Mouse (Mus musculus) kidney, embryonic 16.5 days (tissue): Measurements from ENCODE around the gene Rb1. TPM values are rescaled to one million over a fixed set of nuclear protein-coding genes. Genes with fewer than 3 reads are reported as not detected.

Source experiments
- ATAC-seq: fragments of 200-750 bp; cut with Nextera tagmentation; 2 replicates; pipeline ENCODE4 v1.8.0; 2017; ENCODE audit warnings: moderate TSS enrichment; ENCODE audit not compliant: low FRiP score, low TSS enrichment
- H3K27ac ChIP-seq: fragments of 300-500 bp; sonication (generic); 2 replicates; pipeline ENCODE4 v1.5.1; 2014; ENCODE audit warnings: low read length
- H3K27me3 ChIP-seq: fragments of 300-500 bp; sonication (generic); 2 replicates; pipeline ENCODE4 v1.6.1; 2014; ENCODE audit warnings: low read length, control low read depth, mixed read lengths; ENCODE audit not compliant: insufficient read depth
- H3K36me3 ChIP-seq: fragments of 300-500 bp; sonication (generic); 2 replicates; pipeline ENCODE4 v1.6.1; 2014; ENCODE audit warnings: low read length, control low read depth, mixed read lengths; ENCODE audit not compliant: insufficient read depth
- H3K4me1 ChIP-seq: fragments of 300-500 bp; sonication (generic); 2 replicates; pipeline ENCODE4 v1.6.1; 2014; ENCODE audit warnings: low read length, control low read depth, mixed read lengths; ENCODE audit not compliant: insufficient read depth
- H3K4me2 ChIP-seq: fragments of 300-500 bp; sonication (generic); replicated peaks from 2 replicates; pipeline ENCODE4 v1.6.1; 2014; ENCODE audit warnings: low read depth, low read length
- H3K4me3 ChIP-seq: fragments of 300-500 bp; sonication (generic); 2 replicates; pipeline ENCODE4 v1.5.1; 2014; ENCODE audit warnings: mild to moderate bottlenecking, low read length
- H3K9ac ChIP-seq: fragments of 300-500 bp; sonication (generic); replicated peaks from 2 replicates; pipeline ENCODE4 v1.6.1; 2014; ENCODE audit warnings: low read length
- H3K9me3 ChIP-seq: fragments of 300-500 bp; sonication (generic); 2 replicates; pipeline ENCODE4 v1.6.1; 2016; ENCODE audit warnings: low read length, control low read depth
- WGBS: fragments of 180-500 bp; shearing (Covaris S2); extraction: QIAGEN DNeasy Blood & Tissue Kit; methylation state at CpG from one replicate; pipeline ENCODE4 v1.1.7; 2014; 5-methylcytosine and 5-hydroxymethylcytosine counted together
- polyA plus RNA-seq: library from polyadenylated mRNA; unstranded; fragments of >200 nt; fragmentation: Nextera tagmentation; extraction: Ambion mirVana; gene quantifications from 2 replicates; pipeline ENCODE4 v1.2.1, GENCODE M21; 2015

The Rb1 gene
- polyA plus RNA-seq, 1 experiment from 2014 or later: 28.1 TPM

DNA sequence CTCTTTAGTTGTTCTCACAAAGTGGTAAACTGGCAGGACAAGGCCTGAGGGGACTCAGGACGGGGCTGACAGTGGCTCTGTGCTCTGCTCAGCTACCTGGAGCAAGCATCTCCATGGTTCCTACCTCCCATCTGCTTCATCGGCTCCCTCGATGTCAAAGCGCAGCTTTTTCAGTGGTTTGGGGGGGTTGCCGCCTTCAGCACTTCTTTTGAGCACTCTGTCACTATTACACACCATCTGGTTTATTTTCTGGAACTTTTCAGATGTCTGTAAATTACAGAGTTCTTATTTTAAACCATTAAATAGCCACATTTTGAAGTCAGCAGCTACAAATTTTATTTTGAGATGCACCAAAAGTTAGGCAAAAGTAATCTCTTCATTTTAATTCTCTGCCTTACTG, 126.6 kb downstream of the Rb1 start:
- 45% methylated on average over 5 of the region's 5 CpGs for WGBS
- H3K4me1 ChIP-seq: 0 out of 2 replicates have a peak, but pooled peaks cover 6% of the 10 kb centered on the region
- ATAC-seq: no peak
- H3K4me3 ChIP-seq: no peak overlapping the region
- no peak overlapping the region for H3K9ac ChIP-seq
- peaks cover 9% of the 10 kb centered on the region for H3K36me3 ChIP-seq
- 0 out of 2 replicates have a peak, but pooled peaks cover 4% of the 10 kb centered on the region for H3K9me3 ChIP-seq
- no peaks in the 10 kb centered on the region for H3K27me3 ChIP-seq
- no peak overlapping the region for H3K27ac ChIP-seq
- H3K4me2 ChIP-seq: no peak overlapping the region

DNA sequence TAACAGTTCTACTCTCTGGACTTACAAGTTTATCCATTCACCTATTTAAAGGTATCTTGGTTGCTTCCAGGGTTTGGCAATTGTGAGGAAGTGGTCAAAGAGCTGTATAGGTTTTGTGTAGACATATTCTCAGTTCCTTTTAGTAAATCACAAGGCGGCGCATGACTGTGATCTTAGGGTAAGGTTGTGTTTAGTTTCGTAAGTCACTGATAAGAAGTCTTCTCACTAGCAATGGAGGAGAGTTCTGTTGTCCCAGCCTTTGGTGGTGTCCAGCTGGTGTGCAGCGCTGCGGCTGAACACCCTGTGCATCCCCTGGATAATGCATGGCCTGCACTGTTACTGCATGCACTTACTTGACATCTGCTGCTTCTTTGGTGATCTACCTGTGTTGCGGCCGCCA, 138.7 kb downstream of the Rb1 start:
- H3K27me3 ChIP-seq: no peaks in the 10 kb centered on the region
- no peak overlapping the region for H3K27ac ChIP-seq
- ATAC-seq: no peak
- H3K4me3 ChIP-seq: no peak overlapping the region
- H3K9me3 ChIP-seq: 0 out of 2 replicates have a peak, but pooled peaks cover 6% of the 10 kb centered on the region
- no peak overlapping the region for H3K9ac ChIP-seq
- WGBS: 85% methylated on average over 7 of the region's 7 CpGs
- H3K36me3 ChIP-seq: peaks cover 33% of the 10 kb centered on the region
- no peaks in the 10 kb centered on the region for H3K4me1 ChIP-seq
- no peak overlapping the region for H3K4me2 ChIP-seq

DNA sequence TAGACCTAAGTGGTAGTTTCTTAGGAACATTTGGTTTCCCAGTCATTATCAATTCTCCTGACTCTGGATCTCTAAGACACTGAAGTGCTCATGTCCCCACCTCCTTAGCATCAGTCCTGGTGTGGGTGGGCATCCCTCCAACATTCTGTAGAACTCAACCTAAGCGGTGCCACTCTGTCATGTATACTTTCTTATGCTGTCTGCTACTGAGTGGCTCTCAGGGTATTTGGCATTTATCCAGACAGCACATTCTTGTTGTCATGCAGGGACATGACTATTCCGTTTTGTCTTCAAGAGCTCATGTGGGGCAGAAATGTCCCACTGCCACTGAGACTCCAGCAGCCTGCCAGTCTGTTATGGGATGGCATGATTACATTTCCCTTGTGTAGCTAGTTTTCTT, 144.5 kb downstream of the Rb1 start:
- 82% methylated on average over 2 of the region's 2 CpGs for WGBS
- ATAC-seq: no peak

DNA sequence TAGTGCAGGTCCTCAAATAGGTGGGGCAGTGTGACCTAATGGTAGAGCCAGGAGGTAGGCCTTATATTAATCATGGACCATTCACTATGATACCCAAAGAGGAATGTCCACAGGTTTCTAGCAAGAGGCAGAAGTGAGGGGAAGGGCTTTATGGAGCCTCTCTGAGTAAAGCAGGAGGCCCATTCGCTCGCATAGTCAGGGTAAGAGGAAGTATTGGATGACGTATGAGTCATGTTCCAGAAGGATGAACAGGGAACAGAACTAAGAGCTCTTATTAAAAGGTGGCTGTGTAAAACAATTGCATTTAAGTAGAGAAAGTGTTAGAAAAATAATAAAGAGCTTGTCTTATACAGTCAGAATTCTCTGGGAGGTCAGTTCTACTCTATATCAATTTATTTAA, 145.0 kb downstream of the Rb1 start:
- no peak for ATAC-seq
- WGBS: 58% methylated on average over 3 of the region's 3 CpGs

More for the DNA sequence above, 144.5 kb downstream of the Rb1 start:
- no peaks in the 10 kb centered on the region for H3K27me3 ChIP-seq
- H3K9ac ChIP-seq: no peak overlapping the region
- H3K4me3 ChIP-seq: no peak overlapping the region
- H3K4me1 ChIP-seq: 0 out of 2 replicates have a peak, but pooled peaks cover 4% of the 10 kb centered on the region
- 0 out of 2 replicates have a peak, but pooled peaks cover 6% of the 10 kb centered on the region for H3K9me3 ChIP-seq
- no peak overlapping the region for H3K27ac ChIP-seq
- H3K4me2 ChIP-seq: no peak overlapping the region
- peaks cover 53% of the 10 kb centered on the region for H3K36me3 ChIP-seq

DNA sequence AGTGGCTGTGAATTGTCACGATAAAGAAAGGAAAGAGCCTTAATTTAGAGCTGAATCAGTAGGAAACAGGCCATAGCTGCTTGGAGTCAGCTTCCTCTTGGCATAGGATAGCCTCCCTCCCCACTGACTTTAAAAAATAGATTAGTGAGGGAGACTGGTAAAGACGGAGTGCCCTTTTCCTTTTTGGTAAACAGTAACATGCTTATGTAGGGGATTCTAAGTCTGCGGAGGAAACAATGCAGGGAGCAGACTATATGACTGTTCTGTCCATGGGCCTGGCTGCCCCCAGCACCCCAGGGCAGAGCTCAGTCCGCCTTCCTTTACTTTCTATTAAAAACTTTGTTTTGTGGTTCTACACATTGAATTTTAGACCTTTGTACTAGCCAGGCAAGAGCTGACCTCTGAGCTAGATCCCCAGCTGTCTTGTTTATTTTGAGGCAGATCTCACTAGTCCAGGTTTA, 146.4 kb downstream of the Rb1 start:
- no peak overlapping the region for H3K4me3 ChIP-seq
- no peak overlapping the region for H3K4me2 ChIP-seq
- peak; percentile 69; the same call in 1 of the 2 replicates for ATAC-seq
- H3K9me3 ChIP-seq: 0 out of 2 replicates have a peak, but pooled peaks cover under 1% of the 10 kb centered on the region
- WGBS: 83% methylated on average over 4 of the region's 4 CpGs
- H3K4me1 ChIP-seq: 0 out of 2 replicates have a peak, but pooled peaks cover 4% of the 10 kb centered on the region
- peaks cover 45% of the 10 kb centered on the region for H3K36me3 ChIP-seq
- H3K27me3 ChIP-seq: no peaks in the 10 kb centered on the region
- H3K9ac ChIP-seq: no peak overlapping the region
- H3K27ac ChIP-seq: peak overlapping the region; percentile 84

More for the DNA sequence above, 145.0 kb downstream of the Rb1 start:
- Histone ChIP-seq H3K27ac (no peak overlapping the region), H3K36me3 (peaks cover 52% of the 10 kb centered on the region), H3K4me1 (0 out of 2 replicates have a peak, but pooled peaks cover 4% of the 10 kb centered on the region), H3K4me2 (no peak overlapping the region), H3K4me3 (no peak overlapping the region), H3K9me3 (0 out of 2 replicates have a peak, but pooled peaks cover 6% of the 10 kb centered on the region), H3K27me3 (no peaks in the 10 kb centered on the region), H3K9ac (no peak overlapping the region)

DNA sequence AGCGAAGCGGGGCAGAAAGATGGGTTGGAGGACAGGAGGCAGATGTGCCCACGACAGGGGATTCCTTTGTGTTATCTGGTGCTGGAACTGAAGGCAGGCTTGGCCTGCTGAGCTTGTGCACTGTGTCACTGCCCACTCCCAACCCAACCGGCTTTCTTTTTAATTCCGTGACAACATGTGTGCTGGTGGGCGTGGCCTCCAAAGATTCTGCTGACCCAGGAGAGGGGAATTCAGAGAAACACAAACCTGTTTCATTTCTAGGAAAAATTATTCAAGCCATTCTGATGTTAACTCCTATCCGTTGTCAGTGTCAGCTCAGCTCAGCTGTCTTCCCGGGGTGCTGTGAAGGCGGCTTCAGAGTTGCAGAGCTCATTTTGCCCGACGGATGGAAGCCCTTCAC, 147.7 kb downstream of the Rb1 start:
- no peak overlapping the region for H3K9ac ChIP-seq
- 90% methylated on average over 11 of the region's 11 CpGs for WGBS
- ATAC-seq: no peak
- H3K27ac ChIP-seq: no peak overlapping the region
- H3K4me2 ChIP-seq: no peak overlapping the region
- H3K9me3 ChIP-seq: no peaks in the 10 kb centered on the region
- peaks cover 50% of the 10 kb centered on the region for H3K36me3 ChIP-seq
- no peak overlapping the region for H3K4me3 ChIP-seq
- H3K27me3 ChIP-seq: no peaks in the 10 kb centered on the region
- 0 out of 2 replicates have a peak, but pooled peaks cover 4% of the 10 kb centered on the region for H3K4me1 ChIP-seq

DNA sequence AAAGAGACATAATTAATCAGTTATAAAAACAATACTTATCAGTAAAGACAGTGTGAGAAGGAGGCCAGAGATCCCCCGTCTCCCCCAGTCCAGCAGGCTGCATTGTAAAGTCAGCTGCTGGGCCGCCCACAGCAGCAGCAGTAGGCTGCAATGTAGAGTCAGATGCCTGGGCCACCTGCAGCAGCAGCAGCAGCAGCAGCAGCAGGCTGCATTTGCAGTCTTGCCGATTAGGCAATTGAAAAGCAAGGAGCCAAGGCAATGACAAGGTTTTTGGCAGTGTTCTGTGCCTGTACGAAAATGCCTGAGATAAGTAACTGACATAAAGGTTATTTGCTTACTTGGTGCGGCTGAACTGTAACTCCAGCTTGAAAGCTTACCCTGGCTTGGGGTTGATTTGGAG, 149.4 kb downstream of the Rb1 start:
- H3K27ac ChIP-seq: no peak overlapping the region
- H3K27me3 ChIP-seq: no peaks in the 10 kb centered on the region
- no peak overlapping the region for H3K4me2 ChIP-seq
- no peak overlapping the region for H3K9ac ChIP-seq
- H3K4me1 ChIP-seq: 0 out of 2 replicates have a peak, but pooled peaks cover 4% of the 10 kb centered on the region
- ATAC-seq: no peak
- peaks cover 50% of the 10 kb centered on the region for H3K36me3 ChIP-seq
- H3K4me3 ChIP-seq: no peak overlapping the region
- 80% methylated on average over 5 of the region's 5 CpGs for WGBS
- no peaks in the 10 kb centered on the region for H3K9me3 ChIP-seq

DNA sequence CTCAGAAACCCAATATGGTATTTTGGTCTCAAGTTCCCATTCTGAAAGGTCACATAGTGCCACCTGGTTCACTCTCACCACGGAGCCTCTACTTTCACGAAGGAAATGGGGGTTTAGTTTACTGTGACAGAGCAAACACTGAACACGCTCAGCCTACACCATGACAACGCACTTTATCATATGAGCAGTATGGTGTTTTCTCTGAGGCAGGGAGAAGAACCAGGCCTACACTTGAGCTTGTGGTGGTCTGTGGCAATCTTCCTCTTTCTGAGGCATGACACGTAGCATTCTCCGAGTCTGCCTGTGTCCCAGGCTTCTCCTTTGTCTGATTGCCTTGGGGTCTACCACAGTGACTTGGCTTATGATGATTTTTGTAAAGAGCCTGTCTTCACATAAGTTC, 149.8 kb downstream of the Rb1 start:
- no peak overlapping the region for H3K4me2 ChIP-seq
- H3K27me3 ChIP-seq: no peaks in the 10 kb centered on the region
- no peak overlapping the region for H3K27ac ChIP-seq
- H3K36me3 ChIP-seq: peaks cover 51% of the 10 kb centered on the region
- no peak overlapping the region for H3K4me3 ChIP-seq
- 0 out of 2 replicates have a peak, but pooled peaks cover 4% of the 10 kb centered on the region for H3K4me1 ChIP-seq
- 62% methylated on average over 6 of the region's 6 CpGs for WGBS
- no peak for ATAC-seq
- no peaks in the 10 kb centered on the region for H3K9me3 ChIP-seq
- no peak overlapping the region for H3K9ac ChIP-seq

DNA sequence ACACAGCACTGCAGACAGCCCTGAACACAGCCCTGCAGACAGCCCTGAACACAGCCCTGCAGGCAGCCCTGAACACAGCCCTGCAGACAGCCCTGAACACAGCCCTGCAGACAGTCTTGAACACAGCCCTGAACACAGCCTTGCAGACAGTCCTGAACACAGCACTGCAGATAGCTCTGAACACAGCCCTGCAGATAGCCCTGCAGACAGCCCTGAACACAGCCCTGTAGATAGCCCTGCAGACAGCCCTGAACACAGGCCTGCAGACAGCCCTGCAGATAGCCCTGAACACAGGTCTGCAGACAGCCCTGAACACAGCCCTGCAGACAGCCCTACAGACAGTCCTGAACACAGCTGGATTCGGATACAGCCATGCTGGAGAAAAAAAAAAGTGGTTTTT, 150.6 kb downstream of the Rb1 start:
- Histone ChIP-seq H3K27ac (no peak overlapping the region), H3K9me3 (no peaks in the 10 kb centered on the region), H3K4me3 (no peak overlapping the region), H3K4me1 (no peaks in the 10 kb centered on the region), H3K4me2 (no peak overlapping the region), H3K9ac (no peak overlapping the region), H3K36me3 (peaks cover 52% of the 10 kb centered on the region), H3K27me3 (no peaks in the 10 kb centered on the region)
- ATAC-seq: no peak
- 83% methylated on average over 1 of the region's 1 CpGs for WGBS

DNA sequence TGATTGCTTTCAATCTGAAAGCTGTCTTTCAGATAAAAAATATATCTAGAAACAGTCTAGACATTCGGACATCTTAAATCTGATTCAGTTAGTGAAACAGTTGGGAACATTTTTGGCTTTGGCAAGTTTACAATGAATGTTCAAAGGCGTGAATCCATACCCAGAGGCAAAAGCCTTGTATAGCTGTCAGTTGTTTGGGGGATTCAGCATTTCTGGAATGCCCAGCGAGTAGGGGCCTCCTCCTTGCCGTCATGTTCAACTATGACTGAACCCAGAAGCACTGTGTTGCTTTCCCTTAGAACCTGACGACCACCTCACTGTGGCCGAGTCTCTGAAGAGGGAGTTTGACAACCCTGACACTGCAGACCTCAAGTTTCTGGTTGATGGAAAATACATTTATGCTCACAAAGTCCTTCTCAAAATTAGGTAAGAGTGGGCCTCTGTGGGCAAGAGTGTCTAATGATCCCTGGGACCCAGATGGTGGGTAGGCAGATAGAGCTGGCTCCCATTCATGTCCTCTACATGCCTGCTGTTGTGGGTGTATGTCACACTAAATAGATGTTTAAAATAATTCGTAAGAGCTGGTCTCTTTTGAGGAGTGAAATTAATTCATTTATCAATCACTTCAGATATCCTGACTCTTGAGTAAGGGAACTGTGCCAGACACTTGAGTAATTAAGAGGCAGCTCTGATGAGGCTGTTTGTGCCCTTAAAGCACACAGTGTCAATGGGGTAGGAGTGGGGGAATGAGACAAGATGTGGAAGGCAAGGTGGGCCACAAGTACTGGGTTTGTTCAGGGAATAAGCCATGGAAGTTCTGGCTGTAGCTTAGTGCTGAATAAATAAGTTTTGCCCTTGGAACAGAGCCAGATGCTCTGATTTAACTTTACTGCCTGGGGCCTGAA, 151.3 kb downstream of the Rb1 start:
- H3K4me3 ChIP-seq: no peak overlapping the region
- H3K9me3 ChIP-seq: no peaks in the 10 kb centered on the region
- H3K36me3 ChIP-seq: peaks cover 53% of the 10 kb centered on the region

More for the DNA sequence above, 151.3 kb downstream of the Rb1 start:
- Histone ChIP-seq H3K4me1 (no peaks in the 10 kb centered on the region), H3K27ac (no peak overlapping the region), H3K4me2 (no peak overlapping the region), H3K9ac (no peak overlapping the region), H3K27me3 (no peaks in the 10 kb centered on the region)
- WGBS: 75% methylated on average over 7 of the region's 7 CpGs
- no peak for ATAC-seq
